Mouse (Mus musculus) CH12F3 (cell line): Measurements from ENCODE around the gene Olfr780.
"Not testable (repeated sequence)": the region's sequence is repeated elsewhere in the genome, so short reads cannot be mapped to it uniquely, and the experiment has no call there.

Experiments
- in situ Hi-C: fragments of 300-500 bp; cut with MboI; formaldehyde crosslinking; loops from 2 replicates; pipeline ENCODE4 v1.14.3; 2020; ENCODE audit warnings: low sequenced_read_pairs

The Olfr780 gene

DNA sequence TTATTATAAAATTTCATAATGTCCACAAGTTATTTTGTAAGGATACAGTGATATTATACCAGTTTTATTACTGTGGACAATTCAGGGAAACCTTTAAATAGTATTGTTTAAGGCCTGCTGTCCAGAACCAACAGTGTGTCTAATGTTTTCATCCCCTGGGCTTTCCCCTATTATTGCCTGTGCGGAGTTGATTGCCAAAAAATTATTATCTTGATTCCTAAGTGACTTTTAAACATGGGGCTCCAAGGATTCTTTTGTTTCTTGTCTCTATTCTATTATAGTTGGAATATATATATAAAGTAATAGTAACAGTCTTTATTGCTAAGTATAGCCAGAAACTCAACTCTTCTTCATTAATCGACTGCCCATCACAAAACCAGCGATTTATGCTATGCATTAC is at the start of gene Olfr780:
Gene Olfr780 (plus strand): TSS at position 301 of the 400 bp plus-strand sequence.
- in situ Hi-C loops = no loop called here

DNA sequence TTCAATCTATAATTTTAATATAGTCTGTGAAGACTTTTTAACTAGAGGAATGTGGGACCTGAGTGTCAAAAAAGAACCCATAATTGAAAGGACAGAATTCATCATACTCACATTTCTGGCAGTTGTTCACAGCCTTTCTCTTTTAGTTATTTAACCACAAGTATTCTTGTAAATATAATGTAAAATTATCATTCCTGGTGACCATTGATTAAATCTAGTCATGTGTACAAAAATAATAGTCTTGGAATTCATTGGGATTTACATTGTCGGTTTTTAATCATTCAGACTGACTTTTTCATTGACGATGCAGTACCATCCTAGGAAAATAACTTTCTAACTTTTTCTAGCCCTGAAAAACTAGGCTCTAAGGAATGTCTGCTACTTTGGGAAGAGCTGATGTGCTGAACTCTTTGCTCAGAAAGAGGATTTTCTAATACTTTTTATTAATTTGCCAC is 46.8 kb upstream of the Olfr780 start, which contains the start of gene Olfr777:
Gene Olfr777 (minus strand): TSS at position 405 of the 455 bp plus-strand sequence.
- in situ Hi-C loops = no loop called here

DNA sequence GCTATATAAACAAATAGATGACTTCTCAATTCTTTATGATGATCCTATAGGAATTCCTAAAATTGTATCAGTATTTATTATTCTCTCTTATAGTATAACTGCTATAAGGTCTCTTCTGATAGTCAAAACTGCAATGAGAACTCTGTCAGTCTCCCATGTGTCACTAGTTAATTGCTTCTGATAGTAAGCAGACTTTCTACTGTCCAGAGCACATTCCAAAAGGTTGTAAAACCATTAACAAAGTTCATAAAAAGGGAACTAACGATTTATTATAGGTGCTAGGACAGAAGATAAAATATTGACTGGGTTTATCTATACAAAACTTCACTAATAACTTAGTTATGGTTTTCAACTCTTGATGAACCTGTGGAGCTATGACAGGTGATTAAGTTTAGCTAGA is 4.9 kb upstream of the Olfr780 start:
- in situ Hi-C loops = not testable (repeated sequence)

DNA sequence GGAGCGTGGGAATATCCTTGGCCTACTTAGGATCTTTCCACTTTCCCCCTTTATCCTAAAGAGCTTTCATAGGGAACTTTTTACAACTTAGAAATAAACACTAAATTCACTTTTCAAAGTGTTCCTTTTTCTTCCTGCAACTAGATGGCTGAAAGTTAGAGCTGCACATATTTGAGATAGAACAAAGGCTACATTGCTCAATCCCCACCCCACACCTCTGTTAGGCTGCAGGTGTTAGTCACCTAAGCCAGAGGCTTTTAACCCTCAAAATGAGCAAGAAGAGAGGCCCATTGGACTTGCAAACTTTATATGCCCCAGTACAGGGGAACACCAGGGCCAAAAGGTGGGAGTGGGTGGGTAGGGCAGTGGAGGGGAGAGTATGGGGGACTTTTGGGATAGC is 4.4 kb upstream of the Olfr780 start:
- in situ Hi-C loops = not testable (repeated sequence)

DNA sequence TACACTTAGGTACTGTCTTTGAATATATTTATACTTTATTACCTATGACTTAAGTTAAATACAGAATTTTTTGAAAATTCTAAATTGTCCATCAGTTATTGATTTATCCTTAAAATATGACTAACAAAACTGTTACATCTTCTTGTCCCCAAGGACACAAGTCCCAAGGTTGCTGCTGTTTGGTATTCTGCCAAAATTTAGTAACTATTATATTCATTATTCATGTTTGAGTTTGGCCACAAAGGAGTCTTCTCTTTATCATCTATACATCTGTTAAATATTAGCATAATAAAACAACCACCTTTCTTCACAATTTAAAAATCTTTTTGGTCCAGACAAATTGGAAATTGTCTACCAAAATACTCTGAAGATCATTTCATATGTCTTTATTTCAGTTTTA is 10.6 kb downstream of the Olfr780 start, which contains the start of gene Olfr781:
Gene Olfr781 (plus strand): TSS at position 301 of the 400 bp plus-strand sequence.
- in situ Hi-C loops = no loop called here

DNA sequence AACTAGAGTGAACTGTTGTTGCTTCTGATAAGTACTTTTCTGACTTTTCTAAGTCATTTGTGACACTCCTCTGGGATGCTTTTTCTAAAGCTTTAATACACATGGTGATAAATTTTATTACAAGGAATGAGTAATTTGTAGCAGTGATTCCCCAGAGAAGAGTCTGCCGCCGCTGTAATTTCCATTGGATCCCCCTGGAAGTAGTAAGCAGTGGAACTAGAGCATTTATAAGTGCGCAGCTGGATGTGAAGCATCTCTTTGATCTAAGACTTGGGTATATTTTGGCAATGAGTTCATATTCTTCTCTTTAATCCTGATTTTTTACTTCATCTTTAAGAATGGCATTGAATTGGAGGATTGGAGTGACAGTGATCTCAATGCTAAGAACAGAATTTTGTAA is 30.6 kb downstream of the Olfr780 start, which contains the start of gene Olfr782:
Gene Olfr782 (plus strand): TSS at position 301 of the 400 bp plus-strand sequence.
- in situ Hi-C loops = no loop called here

DNA sequence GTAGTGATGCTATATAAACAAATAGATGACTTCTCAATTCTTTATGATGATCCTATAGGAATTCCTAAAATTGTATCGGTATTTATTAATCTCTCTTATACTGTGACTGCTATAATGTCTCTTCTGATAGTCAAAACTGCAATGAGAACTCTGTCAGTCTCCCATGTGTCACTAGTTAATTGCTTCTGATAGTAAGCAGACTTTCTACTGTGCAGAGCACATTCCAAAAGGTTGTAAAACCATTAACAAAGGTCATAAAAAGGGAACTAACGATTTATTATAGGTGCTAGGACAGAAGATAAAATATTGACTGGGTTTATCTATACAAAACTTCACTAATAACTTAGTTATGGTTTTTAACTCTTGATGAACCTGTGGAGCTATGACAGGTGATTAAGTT is 34.6 kb downstream of the Olfr780 start:
- in situ Hi-C loops = not testable (repeated sequence)

DNA sequence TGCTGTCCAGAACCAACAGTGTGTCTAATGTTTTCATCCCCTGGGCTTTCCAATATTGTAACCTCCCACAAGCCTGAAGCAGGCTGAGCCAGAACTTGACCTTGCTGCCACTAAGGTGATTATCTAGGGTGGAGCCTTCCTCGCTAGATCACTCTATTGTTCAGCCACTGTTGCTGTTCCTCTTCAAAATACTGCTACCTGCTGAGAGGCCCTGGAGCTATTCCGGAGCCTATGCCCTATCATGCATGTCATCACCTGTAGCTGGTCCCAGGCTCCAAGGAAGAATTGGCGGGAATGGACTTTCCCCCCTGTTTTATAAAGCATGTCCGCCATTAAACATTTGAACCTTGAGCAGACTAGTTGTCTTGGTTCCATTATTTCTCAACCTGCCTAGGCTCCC is 38.6 kb downstream of the Olfr780 start:
- in situ Hi-C loops = not testable (repeated sequence)

DNA sequence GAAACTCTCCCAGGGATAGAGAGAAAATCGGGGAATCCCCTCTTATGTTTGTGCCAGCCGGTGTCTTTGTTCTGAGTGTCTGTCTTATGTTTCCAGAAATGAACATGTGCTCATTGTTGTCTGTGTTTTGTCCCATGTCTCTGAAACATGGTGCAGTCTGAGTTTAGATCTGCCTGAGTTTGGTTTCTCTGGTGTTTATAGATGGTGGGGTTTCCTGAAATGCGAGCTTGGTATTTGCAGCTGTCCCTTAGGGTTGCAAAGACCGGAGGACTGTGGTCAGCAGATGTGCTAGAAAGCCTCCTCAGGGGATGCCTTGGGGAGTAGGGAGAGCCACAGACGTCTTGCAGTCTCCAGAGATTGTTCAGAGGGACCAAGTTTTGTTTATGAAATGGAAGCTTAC is 39.4 kb downstream of the Olfr780 start:
- in situ Hi-C loops = no loop called here
